Mouse (Mus musculus): Measurements from ENCODE around the gene Gm3045.

DNA sequence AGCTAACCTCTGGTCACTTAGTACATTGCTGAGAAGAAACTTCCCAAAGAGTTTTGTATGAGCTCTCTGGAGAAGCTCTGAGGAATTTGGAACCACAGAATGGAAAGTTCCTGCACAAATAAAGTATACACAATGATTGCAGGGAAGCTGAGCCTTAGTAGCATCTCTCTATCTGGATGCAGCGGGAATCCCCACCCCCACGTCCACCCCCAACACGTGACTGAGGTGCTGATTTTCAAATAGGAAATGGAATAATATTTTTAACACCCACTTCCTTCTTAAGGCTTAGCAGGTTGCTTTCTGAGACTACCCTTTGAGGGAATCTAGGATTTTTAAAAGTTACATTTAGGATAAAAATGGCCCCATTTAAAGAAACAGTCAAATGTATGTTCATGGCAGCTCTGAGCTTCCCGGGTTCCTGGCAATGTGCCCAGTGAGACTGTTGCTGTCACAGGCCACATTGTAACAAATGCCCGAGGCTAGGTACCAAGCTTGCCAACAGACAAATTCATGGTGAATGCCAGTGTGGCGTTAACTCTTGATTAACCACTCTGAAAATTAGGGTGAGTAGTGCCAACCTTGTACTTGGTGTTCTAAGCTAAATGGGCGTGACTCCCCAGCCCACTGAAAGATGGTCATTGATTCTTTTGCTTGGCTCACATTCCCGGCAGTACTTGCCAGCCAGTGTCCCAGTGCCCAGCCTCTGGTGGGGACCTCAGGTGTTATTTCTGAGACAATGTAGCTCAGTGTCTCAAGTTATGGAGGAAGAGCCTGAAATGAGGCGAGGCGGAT lies 23.0 kb downstream of the Gm3045 start:
- TF ChIP-seq CTCF (IDR thresholded peaks at IDR 0.05; ENCODE audit: low read depth) (no peak), EP300 (IDR thresholded peaks at IDR 0.05; ENCODE audit: low read depth) (no peak)

Data from liver, postnatal 0 days (tissue).